ENCODE assay signal across 20 mouse cellular contexts in the genomic region with DNA sequence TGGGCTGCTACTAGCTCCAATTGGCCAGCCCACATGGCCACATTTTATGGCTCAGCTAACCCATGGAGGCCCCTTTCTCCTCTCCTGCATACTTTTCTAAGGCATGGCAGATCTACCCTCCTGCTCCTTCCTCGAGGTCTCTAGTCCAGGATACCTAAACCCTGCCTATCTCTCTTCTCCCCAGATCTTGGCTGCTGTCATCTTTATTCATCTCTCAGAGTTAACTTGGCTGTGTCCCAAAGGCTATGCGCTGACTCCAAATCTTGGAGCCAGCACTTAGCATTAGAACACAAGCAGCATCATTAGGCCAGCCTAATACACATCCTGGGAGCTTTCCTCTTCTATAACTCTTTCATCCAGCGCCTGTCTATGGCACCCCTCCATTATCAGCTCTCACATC.
DNase-seq lines count a peak whose midpoint lies in the region; ATAC-seq and TF ChIP-seq lines count a peak whose summit lies in the region.
"Had no signal": no experiment of that assay in that cellular context is flagged by ENCODE, and none has a peak within 500 bp of the region (broad histone marks: within the 10 kb centered on the region; RNA-seq: fewer than 3 reads in every experiment).

No protein-coding gene starts in this region.

- H3K9ac ChIP-seq in lung, postnatal 0 days (replicated peaks; ENCODE audit: low read depth) = no peak overlapping the region
- H3K9ac ChIP-seq: forebrain, embryonic 13.5 days; hindbrain, embryonic 13.5 days; intestine, embryonic 15.5 days had no signal

- no peak overlapping the region for H3K27ac ChIP-seq in lung, postnatal 0 days (ENCODE audit: low read length)
- H3K27ac ChIP-seq: embryonic facial prominence, embryonic 10.5 days; forebrain, embryonic 13.5 days; heart, embryonic 10.5 days; hindbrain, embryonic 13.5 days; intestine, embryonic 15.5 days had no signal

- H3K4me3 ChIP-seq in lung, postnatal 0 days (ENCODE audit: low read depth, low read length) = no peak overlapping the region
- H3K4me3 ChIP-seq: embryonic facial prominence, embryonic 10.5 days; forebrain, embryonic 13.5 days; heart, embryonic 10.5 days; hindbrain, embryonic 13.5 days; intestine, embryonic 15.5 days had no signal

- TF ChIP-seq CTCF in lung, postnatal 0 days (IDR thresholded peaks at IDR 0.05) = no peak

- no peaks in the 10 kb centered on the region for H3K4me1 ChIP-seq in lung, postnatal 0 days (ENCODE audit: insufficient read depth, low read depth, low read length)
- H3K4me1 ChIP-seq: embryonic facial prominence, embryonic 10.5 days; heart, embryonic 10.5 days; hindbrain, embryonic 13.5 days; intestine, embryonic 15.5 days had no signal

- H3K27me3 ChIP-seq in lung, postnatal 0 days (replicated peaks; ENCODE audit: insufficient read depth, low read length) = no peaks in the 10 kb centered on the region
- H3K27me3 ChIP-seq: forebrain, embryonic 13.5 days; hindbrain, embryonic 13.5 days; intestine, embryonic 15.5 days had no signal

- H3K9me3 ChIP-seq in lung, postnatal 0 days (ENCODE audit: low read length) = no peaks in the 10 kb centered on the region
- H3K9me3 ChIP-seq: embryonic facial prominence, embryonic 10.5 days; forebrain, embryonic 13.5 days; G1E; heart, embryonic 10.5 days; hindbrain, embryonic 13.5 days; intestine, embryonic 15.5 days had no signal

- no peak for TF ChIP-seq EP300 in lung, postnatal 0 days (IDR thresholded peaks at IDR 0.05)

- DNase-seq in adrenal gland, adult 2 months = peak; percentile 48
- DNase-seq in adrenal gland, postnatal 4 days (ENCODE audit: low spot score in 2 of 2) = no peak
- peak; percentile 9 to 27 for DNase-seq in cerebellum, postnatal 14 days
- DNase-seq in cerebellum, adult 18-20 months = no peak
- peak; percentile 10 for DNase-seq in lung, postnatal 10 days
- DNase-seq in lung, postnatal 0 days (ENCODE audit: low spot score) = no peak
- DNase-seq: B cell, adult 2 months; cerebellum, adult 8-10 months; gastrocnemius, postnatal 36 days; heart, adult 18-20 months; heart, postnatal 10 days; heart, postnatal 4 days had no signal

- no peak for ATAC-seq in lung, postnatal 0 days
- ATAC-seq in granulocyte monocyte progenitor cell, adult 5-6 weeks (replicated peaks; ENCODE audit: poor library complexity, severe bottlenecking) = no peak
- ATAC-seq: CD4-positive, CD25-positive, alpha-beta regulatory T cell, adult 4 months; forebrain, embryonic 13.5 days; intestine, embryonic 15.5 days had no signal

- no peak overlapping the region for H3K4me2 ChIP-seq in lung, postnatal 0 days (replicated peaks; ENCODE audit: low read depth, low read length)
- H3K4me2 ChIP-seq: forebrain, embryonic 13.5 days; hindbrain, embryonic 13.5 days; intestine, embryonic 15.5 days had no signal

- 38% methylated on average over 3 of the region's 3 CpGs for WGBS in lung, postnatal 0 days

- no peaks in the 10 kb centered on the region for H3K36me3 ChIP-seq in lung, postnatal 0 days (ENCODE audit: insufficient read depth, low read length)
- H3K36me3 ChIP-seq: embryonic facial prominence, embryonic 10.5 days; G1E; heart, embryonic 10.5 days; hindbrain, embryonic 13.5 days; intestine, embryonic 15.5 days had no signal

Comparison
In these comparisons a context has a peak if more than half of its experiments do, and no peak if none do; other contexts are left out.
1. DNase-seq: peak in adrenal gland, adult 2 months (single experiment), cerebellum, postnatal 14 days (2 of 2) and lung, postnatal 10 days (single experiment); none in adrenal gland, postnatal 4 days (0 of 2), cerebellum, adult 18-20 months (0 of 2) and lung, postnatal 0 days (single experiment).